Mouse (Mus musculus): ENCODE measurements around the gene Ecm1.
A peak's percentile ranks its signal among the peaks of the same experiment; 100 is the strongest.

DNA sequence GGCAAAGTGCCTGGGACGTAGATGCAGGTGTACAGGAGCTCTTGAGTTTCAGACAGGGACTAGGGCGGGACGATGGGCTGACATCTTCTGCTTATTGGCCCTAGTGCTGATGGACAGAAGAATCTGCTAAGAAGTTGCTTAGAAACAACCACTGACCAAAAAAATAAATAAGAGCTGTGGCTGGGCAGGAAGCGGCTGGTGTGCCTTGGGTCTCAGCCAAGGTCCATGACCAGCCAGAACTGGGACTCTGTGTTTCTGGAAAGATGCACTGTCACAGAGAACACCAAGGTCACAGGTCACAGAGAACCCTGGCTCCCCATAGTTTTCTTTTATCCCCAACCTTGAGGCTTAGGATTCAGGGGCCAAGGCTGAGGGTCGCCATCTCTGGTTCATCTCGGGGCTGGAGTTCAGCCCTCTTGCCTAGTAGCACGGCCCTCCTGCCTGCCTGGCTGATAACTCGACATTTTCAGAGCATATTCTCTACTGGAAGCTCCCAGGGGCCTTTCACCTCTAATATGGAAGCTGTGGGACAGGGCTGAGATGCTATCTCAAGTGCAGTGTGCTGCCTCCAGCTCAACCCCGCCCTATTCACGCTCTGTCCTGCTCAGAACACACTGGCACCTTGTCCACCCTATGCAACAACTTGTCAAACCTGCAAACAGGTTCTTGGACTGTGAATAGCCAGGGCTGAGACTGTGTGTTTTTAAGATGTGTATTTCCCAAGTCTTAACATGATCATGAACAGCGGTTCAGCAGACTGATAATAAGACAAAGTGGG is 6.4 kb downstream of the Ecm1 start:
- TF ChIP-seq CTCF (IDR thresholded peaks at IDR 0.05) = no peak
- TF ChIP-seq EP300 (IDR thresholded peaks at IDR 0.05) = peak; percentile 49; the same call in 1 of the 2 replicates

All from lung, postnatal 0 days (tissue).